Mouse (Mus musculus): ENCODE data around the gene Barx1. TPM values are rescaled to one million over a fixed set of nuclear protein-coding genes. Genes with fewer than 3 reads are reported as not detected.

The Barx1 gene
- polyA plus RNA-seq, 1 experiment from 2014 or later, result 0.30 TPM

- Histone ChIP-seq H3K9ac (ENCODE audit: low read length) (no peak overlapping the region), H3K36me3 (ENCODE audit: control insufficient read depth, insufficient read depth, low read length) (no peaks in the 10 kb centered on the region), H3K27ac (ENCODE audit: low read depth) (no peak overlapping the region), H3K4me1 (replicated peaks; ENCODE audit: control insufficient read depth, insufficient read depth, low read length) (no peaks in the 10 kb centered on the region), H3K9me3 (ENCODE audit: control insufficient read depth, low read length) (no peaks in the 10 kb centered on the region), H3K27me3 (replicated peaks; ENCODE audit: control insufficient read depth, insufficient read depth, low read length) (no peaks in the 10 kb centered on the region), H3K4me3 (ENCODE audit: low read depth, low read length) (no peak overlapping the region), H3K4me2 (ENCODE audit: low read length) (no peak overlapping the region)
- ATAC-seq (replicated peaks; ENCODE audit: low FRiP score, low TSS enrichment, low read depth) (no peak), DNase-seq (ENCODE audit: low spot score) (no peak)
These were observed 23.2 kb upstream of the Barx1 start for GRCm38 (mm10) chr13:48639570-48639969.

GRCm38 (mm10) chr13:48643072-48643471, 19.7 kb upstream of the Barx1 start:
- WGBS, result 80% methylated on average over 6 of the region's 6 CpGs
- H3K9ac ChIP-seq (ENCODE audit: low read length), result no peak overlapping the region
- H3K27ac ChIP-seq (ENCODE audit: low read depth), result no peak overlapping the region
- no peaks in the 10 kb centered on the region for H3K27me3 ChIP-seq (replicated peaks; ENCODE audit: control insufficient read depth, insufficient read depth, low read length)
- no peaks in the 10 kb centered on the region for H3K36me3 ChIP-seq (ENCODE audit: control insufficient read depth, insufficient read depth, low read length)
- ATAC-seq (replicated peaks; ENCODE audit: low FRiP score, low TSS enrichment, low read depth) (no peak), DNase-seq (ENCODE audit: low spot score) (no peak)
- H3K4me2 ChIP-seq (ENCODE audit: low read length), result no peak overlapping the region
- no peaks in the 10 kb centered on the region for H3K9me3 ChIP-seq (ENCODE audit: control insufficient read depth, low read length)
- H3K4me1 ChIP-seq (replicated peaks; ENCODE audit: control insufficient read depth, insufficient read depth, low read length), result no peaks in the 10 kb centered on the region
- no peak overlapping the region for H3K4me3 ChIP-seq (ENCODE audit: low read depth, low read length)

GRCm38 (mm10) chr13:48643991-48644390, 18.8 kb upstream of the Barx1 start:
- Histone ChIP-seq H3K4me1 (replicated peaks; ENCODE audit: control insufficient read depth, insufficient read depth, low read length) (no peaks in the 10 kb centered on the region), H3K4me3 (ENCODE audit: low read depth, low read length) (no peak overlapping the region), H3K9me3 (ENCODE audit: control insufficient read depth, low read length) (no peaks in the 10 kb centered on the region), H3K27me3 (replicated peaks; ENCODE audit: control insufficient read depth, insufficient read depth, low read length) (no peaks in the 10 kb centered on the region), H3K36me3 (ENCODE audit: control insufficient read depth, insufficient read depth, low read length) (no peaks in the 10 kb centered on the region), H3K9ac (ENCODE audit: low read length) (no peak overlapping the region), H3K4me2 (ENCODE audit: low read length) (no peak overlapping the region), H3K27ac (ENCODE audit: low read depth) (no peak overlapping the region)
- no peak for ATAC-seq (replicated peaks; ENCODE audit: low FRiP score, low TSS enrichment, low read depth)
- DNase-seq (ENCODE audit: low spot score), result no peak
- WGBS, result 73% methylated on average over 3 of the region's 3 CpGs

DNA sequence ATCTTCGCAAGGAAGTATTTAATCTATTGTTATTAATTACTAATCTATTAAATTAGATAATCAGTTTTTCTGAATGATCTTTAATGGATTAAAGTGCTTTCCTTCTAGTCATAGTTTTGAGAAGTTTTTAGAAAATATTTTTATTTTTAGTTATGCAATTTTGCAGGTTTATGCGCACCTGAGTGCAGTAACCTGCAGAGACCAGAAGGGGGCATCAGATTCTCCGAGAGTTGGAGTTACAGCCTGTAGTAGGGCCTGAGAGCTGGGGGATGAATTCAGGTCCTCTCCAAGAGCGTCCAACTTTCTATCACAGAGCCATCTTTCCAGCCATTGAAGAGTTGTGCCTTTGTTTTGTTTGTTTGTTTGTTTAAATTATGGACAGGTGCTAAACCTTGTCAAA, 16.1 kb upstream of the Barx1 start:
- H3K9me3 ChIP-seq (ENCODE audit: control insufficient read depth, low read length), result no peaks in the 10 kb centered on the region
- H3K4me2 ChIP-seq (ENCODE audit: low read length), result no peak overlapping the region
- H3K4me1 ChIP-seq (replicated peaks; ENCODE audit: control insufficient read depth, insufficient read depth, low read length), result no peaks in the 10 kb centered on the region
- WGBS, result 90% methylated on average over 4 of the region's 4 CpGs
- DNase-seq (ENCODE audit: low spot score) (no peak), ATAC-seq (replicated peaks; ENCODE audit: low FRiP score, low TSS enrichment, low read depth) (no peak)
- no peak overlapping the region for H3K4me3 ChIP-seq (ENCODE audit: low read depth, low read length)
- no peak overlapping the region for H3K27ac ChIP-seq (ENCODE audit: low read depth)
- H3K9ac ChIP-seq (ENCODE audit: low read length), result no peak overlapping the region
- H3K36me3 ChIP-seq (ENCODE audit: control insufficient read depth, insufficient read depth, low read length), result no peaks in the 10 kb centered on the region
- H3K27me3 ChIP-seq (replicated peaks; ENCODE audit: control insufficient read depth, insufficient read depth, low read length), result 0 out of 2 replicates have a peak, but pooled peaks cover 3% of the 10 kb centered on the region

- Histone ChIP-seq H3K36me3 (ENCODE audit: control insufficient read depth, insufficient read depth, low read length) (no peaks in the 10 kb centered on the region), H3K4me3 (ENCODE audit: low read depth, low read length) (no peak overlapping the region), H3K27me3 (replicated peaks; ENCODE audit: control insufficient read depth, insufficient read depth, low read length) (peaks cover 18% of the 10 kb centered on the region), H3K9me3 (ENCODE audit: control insufficient read depth, low read length) (no peaks in the 10 kb centered on the region), H3K27ac (ENCODE audit: low read depth) (no peak overlapping the region), H3K9ac (ENCODE audit: low read length) (no peak overlapping the region), H3K4me2 (ENCODE audit: low read length) (no peak overlapping the region), H3K4me1 (replicated peaks; ENCODE audit: control insufficient read depth, insufficient read depth, low read length) (no peaks in the 10 kb centered on the region)
- WGBS, result 0% methylated on average over 1 of the region's 1 CpGs
- DNase-seq (ENCODE audit: low spot score) (no peak), ATAC-seq (replicated peaks; ENCODE audit: low FRiP score, low TSS enrichment, low read depth) (no peak)
These were observed 12.2 kb upstream of the Barx1 start for GRCm38 (mm10) chr13:48650615-48651014.

DNA sequence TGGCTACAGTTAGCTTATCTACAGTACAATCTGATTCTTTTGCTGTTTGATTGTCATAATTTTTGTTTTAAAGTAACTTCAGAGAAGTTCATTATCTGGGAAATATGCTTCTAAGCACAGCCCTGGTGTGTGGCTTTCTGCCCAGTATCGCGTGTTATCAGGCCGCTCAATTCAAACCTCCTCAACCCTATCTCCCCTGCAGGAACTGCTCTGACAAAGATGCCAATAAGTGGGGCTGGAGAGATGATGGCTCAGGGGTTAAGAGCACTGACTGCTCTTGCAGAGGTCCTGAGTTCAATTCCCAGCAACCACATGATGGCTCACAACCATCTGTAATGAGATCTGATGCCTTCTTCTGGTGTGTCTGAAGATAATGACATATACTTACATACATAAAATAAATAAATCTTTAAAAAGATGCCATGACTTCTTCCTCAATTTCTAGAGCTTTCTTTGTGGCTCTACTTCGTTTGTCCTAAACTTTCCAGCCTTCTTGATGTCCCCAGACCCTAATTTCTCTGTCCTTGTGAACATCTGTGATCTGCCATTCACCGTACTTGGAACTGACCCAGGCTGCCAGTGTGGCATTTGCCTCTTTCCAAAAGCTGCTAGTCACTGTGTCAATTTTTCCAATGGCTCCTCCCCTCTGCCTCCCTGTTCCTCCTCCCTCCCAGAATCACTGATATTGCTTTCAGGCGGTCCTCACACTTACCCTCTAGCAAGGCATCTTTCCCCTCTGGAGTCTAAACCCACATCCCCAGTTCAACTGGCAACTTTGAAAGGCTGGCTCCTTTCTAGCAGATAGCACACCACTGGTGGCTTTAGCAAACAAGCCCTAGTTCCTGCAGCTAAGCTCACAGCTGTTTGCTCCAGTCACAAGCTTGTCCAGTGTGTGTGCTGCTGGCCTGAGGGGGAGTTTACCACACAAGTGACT, 11.4 kb upstream of the Barx1 start:
- Histone ChIP-seq H3K4me1 (replicated peaks; ENCODE audit: control insufficient read depth, insufficient read depth, low read length) (no peaks in the 10 kb centered on the region), H3K27me3 (replicated peaks; ENCODE audit: control insufficient read depth, insufficient read depth, low read length) (peaks cover 25% of the 10 kb centered on the region), H3K9me3 (ENCODE audit: control insufficient read depth, low read length) (no peaks in the 10 kb centered on the region), H3K4me3 (ENCODE audit: low read depth, low read length) (no peak overlapping the region), H3K4me2 (ENCODE audit: low read length) (no peak overlapping the region), H3K27ac (ENCODE audit: low read depth) (no peak overlapping the region), H3K36me3 (ENCODE audit: control insufficient read depth, insufficient read depth, low read length) (no peaks in the 10 kb centered on the region), H3K9ac (ENCODE audit: low read length) (no peak overlapping the region)
- DNase-seq (ENCODE audit: low spot score), result no peak
- WGBS, result 68% methylated on average over 6 of the region's 6 CpGs
- no peak for ATAC-seq (replicated peaks; ENCODE audit: low FRiP score, low TSS enrichment, low read depth)

DNA sequence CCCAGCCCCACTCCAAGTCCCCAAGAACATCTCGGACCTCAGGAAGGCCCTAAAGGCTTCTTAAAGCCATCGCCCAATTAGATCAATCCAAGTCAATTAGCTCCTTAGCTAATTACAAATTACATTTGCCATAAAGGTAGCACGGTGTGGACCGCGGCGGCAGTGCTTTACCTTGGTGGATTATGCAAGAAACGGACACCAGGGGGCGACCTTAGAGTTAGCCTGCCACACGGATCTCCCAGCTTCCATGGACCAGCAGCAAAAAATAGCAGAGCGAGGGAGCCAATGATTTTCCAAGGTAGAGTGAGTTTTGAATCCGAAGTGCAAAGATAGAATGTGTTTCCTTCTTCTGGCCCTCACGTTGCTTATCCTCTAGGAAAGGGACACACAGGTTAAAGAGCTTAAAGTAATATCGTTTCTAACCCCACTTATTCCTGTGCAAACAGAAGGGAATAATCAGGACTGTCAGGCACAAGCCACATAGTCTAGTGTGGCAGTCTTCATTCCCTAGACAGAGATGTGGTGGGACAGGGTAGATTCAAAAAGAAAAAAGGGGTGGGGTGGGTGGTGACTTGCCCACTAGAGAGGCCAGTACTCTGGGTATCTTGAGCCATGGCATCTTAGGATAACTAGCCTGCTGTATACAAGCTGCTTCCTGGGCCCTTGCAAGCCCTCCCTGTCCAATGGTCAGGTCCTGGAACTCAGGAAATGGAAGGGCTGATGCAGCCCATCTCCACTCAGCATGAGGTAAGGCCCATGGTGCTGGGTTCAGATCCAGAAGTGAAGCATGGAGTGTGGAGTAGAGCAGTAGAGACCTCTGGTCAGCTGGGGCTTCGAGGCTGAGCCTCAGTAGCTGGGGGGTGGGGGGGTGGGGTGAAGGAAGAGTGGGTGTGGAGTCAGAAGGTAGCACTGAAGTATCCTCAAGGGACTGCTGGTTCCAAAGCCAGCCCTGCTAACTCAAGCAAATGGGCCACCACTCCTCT, 8.7 kb upstream of the Barx1 start:
- H3K4me1 ChIP-seq (replicated peaks; ENCODE audit: control insufficient read depth, insufficient read depth, low read length), result no peaks in the 10 kb centered on the region
- WGBS, result 5% methylated on average over 14 of the region's 14 CpGs
- no peak overlapping the region for H3K27ac ChIP-seq (ENCODE audit: low read depth)
- H3K9ac ChIP-seq (ENCODE audit: low read length), result no peak overlapping the region
- no peaks in the 10 kb centered on the region for H3K9me3 ChIP-seq (ENCODE audit: control insufficient read depth, low read length)
- peaks cover 52% of the 10 kb centered on the region for H3K27me3 ChIP-seq (replicated peaks; ENCODE audit: control insufficient read depth, insufficient read depth, low read length)
- H3K36me3 ChIP-seq (ENCODE audit: control insufficient read depth, insufficient read depth, low read length), result no peaks in the 10 kb centered on the region
- no peak overlapping the region for H3K4me2 ChIP-seq (ENCODE audit: low read length)
- H3K4me3 ChIP-seq (ENCODE audit: low read depth, low read length), result no peak overlapping the region
- peak; percentile 51; the same call in 1 of the 2 replicates for ATAC-seq (replicated peaks; ENCODE audit: low FRiP score, low TSS enrichment, low read depth)
- peak; percentile 94 for DNase-seq (ENCODE audit: low spot score)

- H3K36me3 ChIP-seq (ENCODE audit: control insufficient read depth, insufficient read depth, low read length), result no peaks in the 10 kb centered on the region
- H3K4me3 ChIP-seq (ENCODE audit: low read depth, low read length), result no peak overlapping the region
- no peak overlapping the region for H3K27ac ChIP-seq (ENCODE audit: low read depth)
- no peaks in the 10 kb centered on the region for H3K9me3 ChIP-seq (ENCODE audit: control insufficient read depth, low read length)
- H3K9ac ChIP-seq (ENCODE audit: low read length), result no peak overlapping the region
- no peaks in the 10 kb centered on the region for H3K4me1 ChIP-seq (replicated peaks; ENCODE audit: control insufficient read depth, insufficient read depth, low read length)
- 1% methylated on average over 8 of the region's 8 CpGs for WGBS
- H3K27me3 ChIP-seq (replicated peaks; ENCODE audit: control insufficient read depth, insufficient read depth, low read length), result peaks cover 67% of the 10 kb centered on the region
- DNase-seq (ENCODE audit: low spot score) (no peak), ATAC-seq (replicated peaks; ENCODE audit: low FRiP score, low TSS enrichment, low read depth) (peak; percentile 52; the same call in 1 of the 2 replicates)
- 0 out of 2 replicates have a peak overlapping the region, but pooled peaks have one; percentile 18 for H3K4me2 ChIP-seq (ENCODE audit: low read length)
These were observed 7.2 kb upstream of the Barx1 start for GRCm38 (mm10) chr13:48655637-48656036.

Measured in intestine, embryonic 14.5 days (tissue).